In the genomic region with DNA sequence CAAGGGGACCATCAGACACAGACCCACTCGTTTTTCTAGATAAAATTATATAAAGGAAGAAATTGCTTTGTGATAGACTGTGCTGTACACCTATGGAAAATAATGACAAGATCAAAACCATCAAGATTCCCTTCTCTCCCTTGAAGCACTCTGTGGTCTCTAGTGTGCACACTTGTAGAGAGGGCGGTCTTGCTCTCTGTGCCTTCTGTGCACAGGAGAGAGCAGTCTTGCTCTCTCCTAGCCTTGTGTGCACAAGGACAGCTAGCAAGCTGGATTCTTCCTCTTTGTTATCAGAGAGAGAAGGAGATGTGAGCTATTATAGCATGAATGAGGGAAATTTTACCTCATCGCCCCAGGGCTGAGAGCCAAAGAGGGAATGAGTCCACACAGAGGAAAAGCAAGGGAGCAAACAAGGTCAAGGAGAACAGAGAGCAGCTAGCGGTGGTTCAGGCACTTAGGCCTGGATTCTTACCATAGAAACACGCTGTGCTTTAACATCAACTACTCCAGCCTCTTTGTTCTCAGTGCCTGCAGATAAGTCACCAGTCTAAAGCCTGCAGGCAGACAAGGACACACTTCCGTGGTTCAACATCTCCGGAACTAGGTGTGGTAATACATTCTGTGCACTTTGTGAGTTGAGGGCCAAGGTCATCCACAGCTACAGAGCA, we compare ENCODE assay signal across 11 mouse cellular contexts.
DNase-seq lines count a peak whose midpoint lies in the region; ATAC-seq lines count a peak whose summit lies in the region.
"Had no signal": no experiment of that assay in that cellular context is flagged by ENCODE, and none has a peak within 500 bp of the region (broad histone marks: within the 10 kb centered on the region; RNA-seq: fewer than 3 reads in every experiment).

No protein-coding gene starts in this region.

- H3K27ac ChIP-seq in kidney, embryonic 16.5 days (ENCODE audit: low read length): no peak overlapping the region
- H3K27ac ChIP-seq in limb, embryonic 15.5 days: peak overlapping the region; percentile 38; the same call in 1 of the 2 replicates
- H3K27ac ChIP-seq: forebrain, embryonic 13.5 days; hindbrain, embryonic 12.5 days; liver, embryonic 13.5 days had no signal

- peak; percentile 31 for DNase-seq in kidney, adult 9 months
- peak; percentile 62 for DNase-seq in WW6 (ENCODE audit: low read depth, low spot score)
- DNase-seq in brain, adult 2 months (ENCODE audit: low read depth, low spot score): peak; percentile 33
- DNase-seq in kidney, postnatal 10 days: no peak
- DNase-seq: layer of hippocampus, adult 9-11 months; liver, embryonic 13.5 days had no signal

- H3K36me3 ChIP-seq in kidney, embryonic 16.5 days (ENCODE audit: insufficient read depth, low read length): no peaks in the 10 kb centered on the region
- H3K36me3 ChIP-seq in limb, embryonic 15.5 days: no peaks in the 10 kb centered on the region
- H3K36me3 ChIP-seq: hindbrain, embryonic 12.5 days; liver, embryonic 13.5 days had no signal

- H3K9ac ChIP-seq in kidney, embryonic 16.5 days (replicated peaks; ENCODE audit: low read length): no peak overlapping the region
- H3K9ac ChIP-seq in limb, embryonic 15.5 days: no peak overlapping the region
- H3K9ac ChIP-seq: forebrain, embryonic 13.5 days; hindbrain, embryonic 12.5 days; liver, embryonic 13.5 days had no signal

- H3K4me3 ChIP-seq in kidney, embryonic 16.5 days (ENCODE audit: low read length): no peak overlapping the region
- H3K4me3 ChIP-seq in limb, embryonic 15.5 days: no peak overlapping the region
- H3K4me3 ChIP-seq: forebrain, embryonic 13.5 days; hindbrain, embryonic 12.5 days; liver, embryonic 13.5 days had no signal

- ATAC-seq in kidney, embryonic 16.5 days (ENCODE audit: low FRiP score, low TSS enrichment): no peak
- no peak for ATAC-seq in limb, embryonic 15.5 days (ENCODE audit: insufficient number of reproducible peaks, low FRiP score, low TSS enrichment, low read depth)
- no peak for ATAC-seq in erythroblast, adult 5-6 weeks (replicated peaks; ENCODE audit: low FRiP score, poor library complexity, severe bottlenecking)
- ATAC-seq: forebrain, embryonic 13.5 days had no signal

- 0 out of 2 replicates have a peak, but pooled peaks cover 4% of the 10 kb centered on the region for H3K4me1 ChIP-seq in kidney, embryonic 16.5 days (ENCODE audit: insufficient read depth, low read length)
- peaks cover 24% of the 10 kb centered on the region for H3K4me1 ChIP-seq in limb, embryonic 15.5 days
- H3K4me1 ChIP-seq: forebrain, embryonic 13.5 days; hindbrain, embryonic 12.5 days; liver, embryonic 13.5 days had no signal

- WGBS in kidney, embryonic 16.5 days: 73% methylated on average over 7 of the region's 7 CpGs
- WGBS in limb, embryonic 15.5 days: 75% methylated on average over 7 of the region's 7 CpGs

- no peak overlapping the region for H3K4me2 ChIP-seq in kidney, embryonic 16.5 days (replicated peaks; ENCODE audit: low read depth, low read length)
- H3K4me2 ChIP-seq in limb, embryonic 15.5 days: no peak overlapping the region
- H3K4me2 ChIP-seq: forebrain, embryonic 13.5 days; hindbrain, embryonic 12.5 days; liver, embryonic 13.5 days had no signal

- no peaks in the 10 kb centered on the region for H3K9me3 ChIP-seq in kidney, embryonic 16.5 days (ENCODE audit: low read length)
- H3K9me3 ChIP-seq in limb, embryonic 15.5 days: no peaks in the 10 kb centered on the region
- H3K9me3 ChIP-seq: forebrain, embryonic 13.5 days; hindbrain, embryonic 12.5 days; liver, embryonic 13.5 days had no signal

- no peaks in the 10 kb centered on the region for H3K27me3 ChIP-seq in kidney, embryonic 16.5 days (ENCODE audit: insufficient read depth, low read length)
- H3K27me3 ChIP-seq in limb, embryonic 15.5 days: no peaks in the 10 kb centered on the region
- H3K27me3 ChIP-seq: forebrain, embryonic 13.5 days; hindbrain, embryonic 12.5 days; liver, embryonic 13.5 days had no signal
